Mouse (Mus musculus): ENCODE measurements around the gene Slc25a17.

GRCm38 (mm10) chr15:81324979-81325378 is 35.6 kb downstream of the Slc25a17 start:
- TF ChIP-seq HCFC1 (IDR thresholded peaks at IDR 0.05; ENCODE audit: borderline replicate concordance, insufficient read depth, low read length) (no peak), MAFK (IDR thresholded peaks at IDR 0.05; ENCODE audit: insufficient read depth, low read depth, low read length) (no peak)

Measured in ES-E14 (cell line).